Mouse (Mus musculus) small intestine, adult 2 months (tissue): ENCODE measurements around the gene Rbms1.

ENCODE experiments used
- CTCF ChIP-seq: fragments of 200-500 bp; IDR thresholded peaks from 2 replicates; pipeline ENCODE4 v1.5.1; 2012; ENCODE audit warnings: low read depth, mild to moderate bottlenecking, control low read depth, inconsistent platforms, low read length, moderate library complexity, mixed read lengths; ENCODE audit not compliant: insufficient replicate concordance, insufficient read length; ENCODE audit errors: extremely low read depth
- POLR2A ChIP-seq: fragments of 200-500 bp; IDR thresholded peaks from 2 replicates; pipeline ENCODE4 v1.6.1; 2012; ENCODE audit warnings: low read depth, mild to moderate bottlenecking, control low read depth, inconsistent platforms, low read length, moderate library complexity

DNA sequence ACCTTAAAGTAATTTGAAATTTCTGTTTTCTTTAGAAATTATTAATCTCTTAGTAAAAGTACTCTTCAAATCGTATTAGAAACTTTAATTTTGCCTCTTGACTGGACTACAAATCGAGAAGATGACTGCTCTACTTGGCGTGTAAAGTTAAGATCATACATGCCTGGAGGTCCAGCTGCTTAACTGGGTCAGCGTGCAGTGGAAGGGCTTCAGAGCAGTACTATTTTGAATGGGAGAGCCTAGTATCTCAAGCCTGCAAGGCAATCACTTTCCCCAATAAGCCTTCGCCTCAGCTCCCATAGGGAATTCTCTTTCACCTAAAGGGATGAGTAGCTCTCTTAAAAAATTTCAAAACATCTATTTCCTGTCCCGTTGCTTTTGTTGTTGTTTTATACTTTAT, 62.0 kb downstream of the Rbms1 start:
- TF ChIP-seq POLR2A: no peak
- no peak for TF ChIP-seq CTCF
